Mouse (Mus musculus): ENCODE results near the gene Krtap17-1. TPM values are rescaled to one million over a fixed set of nuclear protein-coding genes. Genes with fewer than 3 reads are reported as not detected.

Gene Krtap17-1
- total and polyA plus RNA-seq, 3 experiments: not detected

GRCm38 (mm10) chr11:99988530-99988929 is 5.3 kb downstream of the Krtap17-1 start:
- Histone ChIP-seq H3K27ac (ENCODE audit: control insufficient read depth, low read depth, low read length) (no peak overlapping the region), H3K36me3 (ENCODE audit: control insufficient read depth in 1 of 2, insufficient read depth in 2 of 2, low read length in 2 of 2) (no peaks in the 10 kb centered on the region), H3K4me3 (ENCODE audit: control insufficient read depth in 1 of 2, insufficient read depth in 1 of 2, low read depth in 2 of 2, low read length in 2 of 2) (no peak overlapping the region), H3K79me2 (ENCODE audit: control insufficient read depth, insufficient read depth, low read length, poor library complexity) (no peaks in the 10 kb centered on the region), H3K9ac (ENCODE audit: control insufficient read depth, low read depth, low read length, poor library complexity, severe bottlenecking) (no peak overlapping the region), H3K9me3 (replicated peaks; ENCODE audit: insufficient read depth, low read length) (no peaks in the 10 kb centered on the region), H3K27me3 (ENCODE audit: control insufficient read depth in 1 of 2, insufficient read depth in 2 of 2, low read length in 2 of 2) (no peaks in the 10 kb centered on the region), H3K4me1 (ENCODE audit: control insufficient read depth in 1 of 2, insufficient read depth in 2 of 2, low read length in 2 of 2) (no peaks in the 10 kb centered on the region)
- DNase-seq (ENCODE audit: low read depth, low spot score): no peak
- TF ChIP-seq ZNF384 (IDR thresholded peaks at IDR 0.05; ENCODE audit: low read depth, low read length): no peak
- TF ChIP-seq BHLHE40 (IDR thresholded peaks at IDR 0.05; ENCODE audit: borderline replicate concordance, low read depth, low read length): no peak
- TF ChIP-seq POLR2AphosphoS5 (IDR thresholded peaks at IDR 0.05; ENCODE audit: borderline replicate concordance, low read depth, low read length): no peak
- no peak for TF ChIP-seq HCFC1 (IDR thresholded peaks at IDR 0.05; ENCODE audit: low read depth, low read length)
- no peak for TF ChIP-seq POLR2A (IDR thresholded peaks at IDR 0.05; ENCODE audit: control insufficient read depth in 1 of 2, insufficient read depth in 1 of 2, low read depth in 1 of 2, low read length in 2 of 2, poor library complexity in 1 of 2)
- TF ChIP-seq ZC3H11A (IDR thresholded peaks at IDR 0.05; ENCODE audit: low read depth, low read length): no peak

GRCm38 (mm10) chr11:99986180-99986647 is 7.6 kb downstream of the Krtap17-1 start, which contains the start of gene Krtap16-1:
Krtap16-1 (minus strand) TSS chr11:99986597.
- H3K27me3 ChIP-seq (ENCODE audit: control insufficient read depth in 1 of 2, insufficient read depth in 2 of 2, low read length in 2 of 2): no peaks in the 10 kb centered on the region
- no peak within 1 kb of the TSS for H3K27ac ChIP-seq (ENCODE audit: control insufficient read depth, low read depth, low read length)
- no peaks in the 10 kb centered on the region for H3K4me1 ChIP-seq (ENCODE audit: control insufficient read depth in 1 of 2, insufficient read depth in 2 of 2, low read length in 2 of 2)
- DNase-seq (ENCODE audit: low read depth, low spot score): no peak
- H3K4me3 ChIP-seq (ENCODE audit: control insufficient read depth in 1 of 2, insufficient read depth in 1 of 2, low read depth in 2 of 2, low read length in 2 of 2): no peak within 1 kb of the TSS
- H3K9ac ChIP-seq (ENCODE audit: control insufficient read depth, low read depth, low read length, poor library complexity, severe bottlenecking): no peak within 1 kb of the TSS
- H3K36me3 ChIP-seq (ENCODE audit: control insufficient read depth in 1 of 2, insufficient read depth in 2 of 2, low read length in 2 of 2): no peaks in the 10 kb centered on the region
- no peaks in the 10 kb centered on the region for H3K79me2 ChIP-seq (ENCODE audit: control insufficient read depth, insufficient read depth, low read length, poor library complexity)
- TF ChIP-seq TBP (IDR thresholded peaks at IDR 0.05; ENCODE audit: low read depth, low read length): no peak
- TF ChIP-seq CTCF (IDR thresholded peaks at IDR 0.05 in 2 of 3, conservative IDR thresholded peaks at IDR 0.05 in 1 of 3; ENCODE audit: control insufficient read depth in 1 of 3, insufficient read depth in 1 of 3, low read depth in 2 of 3, low read length in 3 of 3, poor library complexity in 1 of 3, severe bottlenecking in 1 of 3): no peak
- TF ChIP-seq MAFK (IDR thresholded peaks at IDR 0.05; ENCODE audit: borderline replicate concordance, low read depth, low read length): no peak
- TF ChIP-seq UBTF (IDR thresholded peaks at IDR 0.05; ENCODE audit: borderline replicate concordance, insufficient read depth, low read depth, low read length): no peak
- TF ChIP-seq CHD2 (IDR thresholded peaks at IDR 0.05; ENCODE audit: low read length): no peak
- TF ChIP-seq TAL1 (IDR thresholded peaks at IDR 0.05; ENCODE audit: low read length): no peak
- no peak for TF ChIP-seq ETS1 (IDR thresholded peaks at IDR 0.05; ENCODE audit: low read depth, low read length)
- no peak for TF ChIP-seq POLR2AphosphoS2 (IDR thresholded peaks at IDR 0.05; ENCODE audit: low read length)
- TF ChIP-seq USF2 (IDR thresholded peaks at IDR 0.05; ENCODE audit: borderline replicate concordance in 1 of 2, insufficient read depth in 1 of 2, low read depth in 1 of 2, low read length in 2 of 2): no peak
- TF ChIP-seq EP300 (IDR thresholded peaks at IDR 0.05; ENCODE audit: low read depth in 1 of 2, low read length in 2 of 2): no peak
- TF ChIP-seq ZKSCAN1 (IDR thresholded peaks at IDR 0.05; ENCODE audit: low read depth, low read length): no peak
- no peaks in the 10 kb centered on the region for H3K9me3 ChIP-seq (replicated peaks; ENCODE audit: insufficient read depth, low read length)
